Mouse (Mus musculus) B cell, adult 67 days (primary cell): ENCODE data around the gene Efcab7. TPM values are rescaled to one million over a fixed set of nuclear protein-coding genes. Genes with fewer than 3 reads are reported as not detected.

Experiments used
- total RNA-seq, 2 experiments: library from RNA; stranded (reverse); gene quantifications; 4 replicates each; pipeline ENCODE4 v1.2.4; 2023

The Efcab7 gene
- 10 to 100 TPM in 1 of 2 experiments, 1 to 10 TPM in 1; 4.2 to 14.0 TPM for total RNA-seq

GRCm38 (mm10) chr4:99829094-99830073, at the start of gene Efcab7:
Gene Efcab7 (plus strand): TSS chr4:99829198.

GRCm38 (mm10) chr4:99929149-99929612, 100.2 kb downstream of the Efcab7 start, which contains the start of gene Pgm1:
Gene Pgm1 (plus strand): TSS chr4:99929414.

GRCm38 (mm10) chr4:99929613-99930517, 100.9 kb downstream of the Efcab7 start, which contains the start of gene Itgb3bp:
Gene Itgb3bp (minus strand): TSS chr4:99929813.

Other genes starting within 250 kb of the Efcab7 start
- gene Foxd3, start 172.9 kb upstream of the Efcab7 start, total RNA-seq, result not detected
- gene Alg6, start 113.5 kb upstream of the Efcab7 start, total RNA-seq, result 10 to 100 TPM in 1 of 2 experiments, 1 to 10 TPM in 1; 5.9 to 11.9 TPM
- 10 to 100 TPM; 12.2 to 15.3 TPM for gene Pgm1, start 100.2 kb downstream of the Efcab7 start, total RNA-seq
- gene Itgb3bp, start 100.6 kb downstream of the Efcab7 start, total RNA-seq, result 10 to 100 TPM; 11.1 to 17.8 TPM